Mouse (Mus musculus) pancreas, adult 10 weeks (tissue): ENCODE data around the gene Rbm45. TPM values are rescaled to one million over a fixed set of nuclear protein-coding genes. Genes with fewer than 3 reads are reported as not detected.

Source experiments
- polyA plus RNA-seq: library from polyadenylated mRNA; stranded (reverse); fragments of 350-450 nt; fragmentation: Illumina TruSeq; extraction: RNeasy Lipid Tissue Mini Kit (QIAGEN cat#74804); gene quantifications from one replicate; pipeline ENCODE4 v1.2.3, GENCODE M21; 2015; ENCODE audit warnings: low read depth, low replicate concordance; ENCODE audit not compliant: insufficient read depth

Gene Rbm45
- 3.5 TPM for polyA plus RNA-seq

GRCm38 (mm10) chr2:76369821-76370655, at the start of gene Rbm45:
Rbm45 (plus strand) TSS chr2:76369984.

GRCm38 (mm10) chr2:76338215-76339156, 31.3 kb upstream of the Rbm45 start, which contains the start of gene Pde11a:
Pde11a (minus strand) TSS chr2:76338774.

GRCm38 (mm10) chr2:76360226-76360625, 9.6 kb upstream of the Rbm45 start, which contains the start of gene Cyct:
Cyct (minus strand) TSS chr2:76360450.

GRCm38 (mm10) chr2:76406151-76406936, 36.6 kb downstream of the Rbm45 start, which contains the start of gene Osbpl6:
Osbpl6 (plus strand) TSS chr2:76406508.

Other genes starting within 250 kb of the Rbm45 start
- not detected for gene Pde11a, start 31.2 kb upstream of the Rbm45 start, polyA plus RNA-seq
- gene Cyct, start 9.5 kb upstream of the Rbm45 start, polyA plus RNA-seq = not detected
- gene Osbpl6, start 36.5 kb downstream of the Rbm45 start, polyA plus RNA-seq = 1.7 TPM